Mouse (Mus musculus): ENCODE results near the gene Cltc. TPM values are rescaled to one million over a fixed set of nuclear protein-coding genes. Genes with fewer than 3 reads are reported as not detected.

Cltc gene
- polyA plus RNA-seq (2012; rRNA removed) = 65.2 and 80.9 TPM in 2 replicates

GRCm38 (mm10) chr11:86757480-86758371 lies at the start of gene Cltc:
Gene Cltc (minus strand): TSS chr11:86757565.

DNA sequence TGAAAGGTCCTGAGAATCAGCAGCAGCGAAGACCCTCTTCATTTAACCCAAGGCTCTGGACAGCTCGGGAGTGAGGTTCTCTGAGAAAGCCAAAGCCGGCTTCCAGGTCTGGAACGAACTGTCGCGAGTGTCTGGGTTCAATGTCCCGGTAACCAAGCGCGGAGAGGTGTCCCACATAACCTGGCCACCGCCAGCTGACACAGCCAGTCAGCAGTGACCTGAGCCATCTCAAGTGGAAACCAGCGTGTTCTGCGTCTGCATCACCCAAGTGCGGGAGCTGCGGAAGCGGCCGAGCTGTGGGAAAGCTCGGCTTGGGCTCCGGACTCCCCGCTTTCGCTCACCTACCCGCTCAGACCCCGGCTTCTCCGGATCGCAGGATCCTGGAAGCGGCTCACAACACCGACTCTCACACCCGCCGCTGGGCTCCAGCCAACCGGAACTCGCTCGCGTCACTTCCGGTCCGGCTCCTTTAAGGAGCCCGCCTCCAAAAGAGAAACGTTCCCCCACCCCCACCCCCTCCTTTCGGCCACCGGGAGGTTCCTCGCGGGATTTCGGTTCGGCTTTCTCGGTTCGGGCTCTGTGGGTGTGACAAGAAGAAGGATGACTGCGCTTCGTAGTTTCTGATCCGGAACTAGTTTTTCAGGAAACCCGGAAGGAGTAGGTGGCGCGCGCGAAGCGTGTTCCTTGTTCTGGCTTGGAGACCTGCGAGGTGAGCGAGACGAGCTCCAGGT lies 73.8 kb downstream of the Cltc start, which contains the start of the genes Vmp1 and Ptrh2:
Gene Vmp1, minus strand, starts transcription at position 442 of the 731 bp plus-strand sequence.
Gene Ptrh2, plus strand, starts transcription at position 591 of the 731 bp plus-strand sequence.

Other genes with a start within 250 kb of the Cltc start
- 10.1 and 10.6 TPM in 2 replicates for gene Rps6kb1, start 212.8 kb downstream of the Cltc start, polyA plus RNA-seq (2012; rRNA removed)
- gene Tubd1, start 212.6 kb downstream of the Cltc start, polyA plus RNA-seq (2012; rRNA removed) = 5.6 and 6.2 TPM in 2 replicates
- gene Vmp1, start 73.7 kb downstream of the Cltc start, polyA plus RNA-seq (2012; rRNA removed) = 34.7 and 39.8 TPM in 2 replicates
- 11.0 and 11.7 TPM in 2 replicates for gene Ptrh2, start 73.6 kb downstream of the Cltc start, polyA plus RNA-seq (2012; rRNA removed)
- gene Dhx40, start 50.2 kb upstream of the Cltc start, polyA plus RNA-seq (2012; rRNA removed) = 4.5 and 4.7 TPM in 2 replicates
- gene Ypel2, start 236.1 kb upstream of the Cltc start, polyA plus RNA-seq (2012; rRNA removed) = 0.77 and 0.83 TPM in 2 replicates

All from liver, embryonic 14 days (tissue).